Mouse (Mus musculus) heart, postnatal 25 days (tissue): ENCODE results near the gene Trmt2b. TPM values are rescaled to one million over a fixed set of nuclear protein-coding genes. Genes with fewer than 3 reads are reported as not detected.
"Not testable (repeated sequence)": the region's sequence is repeated elsewhere in the genome, so short reads cannot be mapped to it uniquely, and the experiment has no call there.

Experiments used
- DNase-seq: peaks from one replicate; pipeline ENCODE4 v3.0.0; 2022; ENCODE audit warnings: low spot score
- intact Hi-C: fragments of 180-260 bp; cut with DNase I; formaldehyde crosslinking; loops from one replicate; pipeline ENCODE4 v1.15.1; 2025
- total RNA-seq, 2 experiments: library from RNA; stranded (reverse); gene quantifications; 2 replicates each; pipeline ENCODE4 v1.2.3; 2021

Gene Trmt2b
- 10 to 100 TPM; 43.7 to 55.0 TPM for total RNA-seq

GRCm38 (mm10) chrX:134276275-134277160 is at the start of gene Trmt2b:
Gene Trmt2b (minus strand): TSS chrX:134276984.
- DNase-seq = peak; percentile 51
- intact Hi-C loops = no loop called here

- intact Hi-C loops = loop anchor here (5.0 kb wide), 1 partner anchor 187 kb away; no protein-coding TSS in a partner anchor
- no peak for DNase-seq
Measured at GRCm38 (mm10) chrX:134319153-134319932, 42.6 kb upstream of the Trmt2b start.

GRCm38 (mm10) chrX:134311193-134311592 is 34.4 kb upstream of the Trmt2b start:
- DNase-seq, intact Hi-C loops: not testable (repeated sequence)

- intact Hi-C loops = no loop called here
- no peak for DNase-seq
Measured at GRCm38 (mm10) chrX:134308275-134308634, 31.5 kb upstream of the Trmt2b start.

- intact Hi-C loops = no loop called here
- peak; percentile 79 for DNase-seq
Measured at GRCm38 (mm10) chrX:134307534-134308274, 30.9 kb upstream of the Trmt2b start, which contains the start of gene Cenpi. Gene Cenpi (plus strand): TSS chrX:134308084.

GRCm38 (mm10) chrX:134303287-134303686 is 26.5 kb upstream of the Trmt2b start:
- intact Hi-C loops = no loop called here
- DNase-seq = no peak

GRCm38 (mm10) chrX:134300219-134300618 is 23.4 kb upstream of the Trmt2b start:
- DNase-seq = no peak
- intact Hi-C loops = no loop called here

- intact Hi-C loops = no loop called here
- DNase-seq = no peak
Measured at GRCm38 (mm10) chrX:134297195-134297594, 20.4 kb upstream of the Trmt2b start.

- intact Hi-C loops = no loop called here
- DNase-seq = no peak
Measured at GRCm38 (mm10) chrX:134296737-134297136, 20.0 kb upstream of the Trmt2b start.

GRCm38 (mm10) chrX:134296301-134296700 is 19.5 kb upstream of the Trmt2b start:
- intact Hi-C loops = no loop called here
- no peak for DNase-seq

GRCm38 (mm10) chrX:134287305-134287704 is 10.5 kb upstream of the Trmt2b start:
- intact Hi-C loops = no loop called here
- DNase-seq = no peak

GRCm38 (mm10) chrX:134285791-134286190 is 9.0 kb upstream of the Trmt2b start:
- intact Hi-C loops = no loop called here
- DNase-seq = no peak

- no peak for DNase-seq
- intact Hi-C loops = no loop called here
Measured at GRCm38 (mm10) chrX:134285102-134285501, 8.3 kb upstream of the Trmt2b start.

GRCm38 (mm10) chrX:134280531-134280930 is 3.7 kb upstream of the Trmt2b start:
- DNase-seq = no peak
- intact Hi-C loops = no loop called here

- DNase-seq = no peak
- intact Hi-C loops = no loop called here
Measured at GRCm38 (mm10) chrX:134275715-134276114, 1.1 kb downstream of the Trmt2b start.

- DNase-seq = no peak
- intact Hi-C loops = no loop called here
Measured at GRCm38 (mm10) chrX:134262129-134262528, 14.7 kb downstream of the Trmt2b start.

- no peak for DNase-seq
- intact Hi-C loops = no loop called here
Measured at GRCm38 (mm10) chrX:134261191-134261590, 15.6 kb downstream of the Trmt2b start.

- no peak for DNase-seq
- intact Hi-C loops = no loop called here
Measured at GRCm38 (mm10) chrX:134248202-134248601, 28.6 kb downstream of the Trmt2b start.

GRCm38 (mm10) chrX:134245946-134246345 is 30.8 kb downstream of the Trmt2b start:
- no peak for DNase-seq
- intact Hi-C loops = no loop called here

- intact Hi-C loops = no loop called here
- DNase-seq = no peak
Measured at GRCm38 (mm10) chrX:134238266-134238665, 38.5 kb downstream of the Trmt2b start.
